Mouse (Mus musculus): ENCODE data around the gene Ppp6r2. TPM values are rescaled to one million over a fixed set of nuclear protein-coding genes. Genes with fewer than 3 reads are reported as not detected.

The Ppp6r2 gene
- total and polyA plus RNA-seq, 3 experiments, result 8.7 to 14.7 (median 10.3) TPM

- no peak for DNase-seq (ENCODE audit: extremely low read depth)
- Histone ChIP-seq H3K4me1 (ENCODE audit: control insufficient read depth in 1 of 2, insufficient read depth in 2 of 2) (peaks cover 22 to 56% of the 10 kb centered on the region in 2 experiments), H3K79me2 (replicated peaks; ENCODE audit: control insufficient read depth, extremely low read depth, insufficient read depth, poor library complexity, severe bottlenecking) (0 out of 2 replicates have a peak, but pooled peaks cover 3% of the 10 kb centered on the region), H3K9me3 (replicated peaks; ENCODE audit: low read length) (peaks cover 8% of the 10 kb centered on the region), H3K4me3 (replicated peaks in 1 of 3; ENCODE audit: low read depth in 2 of 3, low read length in 2 of 3, poor library complexity in 1 of 3) (peak overlapping the region in 1 of 3 experiments; percentile 77), H3K27ac (ENCODE audit: insufficient read depth, low read depth) (peak overlapping the region; percentile 38; the same call in 1 of the 2 replicates), H3K36me3 (replicated peaks in 1 of 2; ENCODE audit: control insufficient read depth in 1 of 2, insufficient read depth in 1 of 2, low read length in 1 of 2) (peaks cover 0 to 18% of the 10 kb centered on the region in 2 experiments), H3K4me2 (ENCODE audit: insufficient read depth, low read depth, poor library complexity, severe bottlenecking) (peak overlapping the region; percentile 92), H3K9ac (ENCODE audit: insufficient read depth, low read depth) (no peak overlapping the region; the same call in 1 of the 2 replicates), H3K27me3 (replicated peaks) (peaks cover 1% of the 10 kb centered on the region)
- dilution Hi-C loops (cut with MboI; ENCODE audit: extremely low pct_ligation_motif_present, extremely low pct_unique_long_range_greater_than_20kb, low sequenced_read_pairs), result no loop called here
- TF ChIP-seq POLR2A (IDR thresholded peaks at IDR 0.05; ENCODE audit: low read depth, low read length) (no peak), ZC3H11A (IDR thresholded peaks at IDR 0.05; ENCODE audit: low read depth, low read length) (no peak), MEF2A (IDR thresholded peaks at IDR 0.05; ENCODE audit: borderline replicate concordance, low read depth, low read length) (no peak), MAFK (IDR thresholded peaks at IDR 0.05; ENCODE audit: insufficient replicate concordance, low read length) (no peak), JUN (IDR thresholded peaks at IDR 0.05; ENCODE audit: insufficient read depth, low read depth, low read length) (no peak), UBTF (IDR thresholded peaks at IDR 0.05; ENCODE audit: low read depth, low read length) (no peak), SIN3A (IDR thresholded peaks at IDR 0.05; ENCODE audit: low read length) (no peak), CHD2 (IDR thresholded peaks at IDR 0.05; ENCODE audit: low read length) (no peak), MXI1 (IDR thresholded peaks at IDR 0.05; ENCODE audit: low read depth, low read length) (0 out of 2 replicates have a peak, but pooled peaks have one; percentile 4)
- in situ Hi-C loops (cut with MboI; ENCODE audit: low pct_ligation_motif_present, low pct_unique_long_range_greater_than_20kb, low sequenced_read_pairs), result no loop called here
Measured at GRCm38 (mm10) chr15:89178260-89178860, 33.0 kb upstream of the Ppp6r2 start.

DNA sequence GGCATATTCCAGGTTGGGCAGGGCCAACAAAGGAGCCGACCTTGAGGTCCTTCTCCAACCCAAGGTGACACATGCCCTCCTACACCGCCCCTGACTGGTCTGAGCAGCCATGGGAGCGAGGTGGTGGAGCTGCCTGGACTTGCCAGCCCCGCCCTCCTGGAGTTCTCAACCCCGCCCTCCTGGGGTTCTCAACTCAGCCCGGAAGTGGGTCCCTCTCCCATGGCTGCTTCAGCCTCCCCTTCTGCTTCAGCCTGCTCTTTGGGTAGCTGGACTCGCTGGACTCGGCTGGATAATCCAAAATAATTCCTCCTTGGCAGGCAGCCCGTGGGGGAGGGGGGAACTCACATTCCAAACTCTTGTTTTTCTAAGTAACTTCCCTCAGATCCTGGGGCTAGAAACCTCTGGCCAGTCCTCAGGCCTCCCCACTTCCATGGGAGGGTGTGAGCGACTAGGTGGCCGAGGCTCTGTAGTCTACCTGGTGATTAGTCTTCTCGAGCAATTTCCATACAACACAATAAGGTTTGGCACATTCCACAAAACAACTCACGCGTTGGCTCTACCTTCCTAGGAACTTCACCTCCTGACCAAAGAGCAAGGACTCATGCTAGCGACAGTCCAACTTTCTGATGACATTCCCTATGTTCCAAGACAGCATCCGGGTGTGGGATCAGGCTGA, 32.3 kb upstream of the Ppp6r2 start:
- H3K4me1 ChIP-seq (ENCODE audit: control insufficient read depth in 1 of 2, insufficient read depth in 2 of 2), result peaks cover 22 to 49% of the 10 kb centered on the region in 2 experiments
- DNase-seq (ENCODE audit: extremely low read depth), result no peak
- peaks cover 0 to 25% of the 10 kb centered on the region in 2 experiments for H3K36me3 ChIP-seq (replicated peaks in 1 of 2; ENCODE audit: control insufficient read depth in 1 of 2, insufficient read depth in 1 of 2, low read length in 1 of 2)
- H3K27ac ChIP-seq (ENCODE audit: insufficient read depth, low read depth), result no peak overlapping the region; the same call in 1 of the 2 replicates
- 0 out of 2 replicates have a peak, but pooled peaks cover 3% of the 10 kb centered on the region for H3K79me2 ChIP-seq (replicated peaks; ENCODE audit: control insufficient read depth, extremely low read depth, insufficient read depth, poor library complexity, severe bottlenecking)
- dilution Hi-C loops (cut with MboI; ENCODE audit: extremely low pct_ligation_motif_present, extremely low pct_unique_long_range_greater_than_20kb, low sequenced_read_pairs) (no loop called here), in situ Hi-C loops (cut with MboI; ENCODE audit: low pct_ligation_motif_present, low pct_unique_long_range_greater_than_20kb, low sequenced_read_pairs) (no loop called here)
- H3K27me3 ChIP-seq (replicated peaks), result no peaks in the 10 kb centered on the region
- H3K9ac ChIP-seq (ENCODE audit: insufficient read depth, low read depth), result peak overlapping the region; percentile 35
- peak overlapping the region; percentile 92 for H3K4me2 ChIP-seq (ENCODE audit: insufficient read depth, low read depth, poor library complexity, severe bottlenecking)
- H3K9me3 ChIP-seq (replicated peaks; ENCODE audit: low read length), result peaks cover 8% of the 10 kb centered on the region
- 0 out of 2 replicates have a peak, but pooled peaks have one; percentile 9 for TF ChIP-seq MEF2A (IDR thresholded peaks at IDR 0.05; ENCODE audit: borderline replicate concordance, low read depth, low read length)
- TF ChIP-seq TCF12 (IDR thresholded peaks at IDR 0.05; ENCODE audit: low read depth, low read length), result peak; percentile 60; the same call in 1 of the 2 replicates
- TF ChIP-seq MAZ (IDR thresholded peaks at IDR 0.05; ENCODE audit: low read depth, low read length), result peak; percentile 67; the same call in 1 of the 2 replicates
- peak; percentile 67; the same call in 1 of the 2 replicates for TF ChIP-seq CHD1 (IDR thresholded peaks at IDR 0.05; ENCODE audit: low read depth, low read length)
- no peak for TF ChIP-seq PAX5 (IDR thresholded peaks at IDR 0.05; ENCODE audit: low read length)
- TF ChIP-seq CTCF (conservative IDR thresholded peaks at IDR 0.05 in 1 of 2, IDR thresholded peaks at IDR 0.05 in 1 of 2; ENCODE audit: low read depth in 2 of 2, low read length in 2 of 2), result no peak
- TF ChIP-seq JUND (conservative IDR thresholded peaks at IDR 0.05; ENCODE audit: low read depth, low read length), result no peak
- TF ChIP-seq POLR2A (IDR thresholded peaks at IDR 0.05; ENCODE audit: low read depth, low read length), result peak; percentile 61
- peak; percentile 89 for TF ChIP-seq ELF1 (IDR thresholded peaks at IDR 0.05; ENCODE audit: low read depth, low read length)
- H3K4me3 ChIP-seq (replicated peaks in 1 of 3; ENCODE audit: low read depth in 2 of 3, low read length in 2 of 3, poor library complexity in 1 of 3), result peak overlapping the region in 2 of 3 experiments; percentile 45 to 77
